Mouse (Mus musculus) cerebellum, adult 2 months (tissue): ENCODE results near the gene Serpine2.

Experiments
- CTCF ChIP-seq: fragments of 200-500 bp; IDR thresholded peaks from 2 replicates; pipeline ENCODE4 v1.5.1; 2011; ENCODE audit warnings: low read depth, mild to moderate bottlenecking, control low read depth, low read length, moderate library complexity, borderline replicate concordance; ENCODE audit not compliant: insufficient read depth
- POLR2A ChIP-seq: fragments of 200-500 bp; IDR thresholded peaks from 2 replicates; pipeline ENCODE4 v1.6.1; 2011; ENCODE audit warnings: low read length, control low read depth, borderline replicate concordance; ENCODE audit not compliant: insufficient read depth

DNA sequence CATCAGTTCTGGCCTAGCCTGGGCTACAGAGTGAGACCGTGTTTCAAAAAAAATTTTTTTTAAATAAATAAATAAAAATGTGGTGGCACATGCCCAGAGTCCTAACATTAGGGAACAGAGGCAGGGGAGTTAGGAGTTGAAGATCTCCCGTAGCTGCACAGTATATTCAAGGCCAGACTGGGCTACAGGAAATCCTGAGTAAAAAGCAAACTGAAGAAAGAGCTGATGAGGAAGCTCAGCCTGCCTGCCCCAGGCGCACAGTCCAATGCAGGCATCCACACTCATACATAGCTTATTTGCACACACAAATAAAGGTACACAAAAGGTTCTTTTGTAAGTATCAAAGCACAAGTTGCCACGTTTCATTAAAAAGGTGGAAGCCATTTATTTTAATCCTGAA lies 103.4 kb downstream of the Serpine2 start:
- TF ChIP-seq CTCF (no peak), POLR2A (no peak)
